Comparison of ENCODE assay signal across 9 mouse cellular contexts in genomic region chr11:7214342-7214660, GRCm38 (mm10). TPM values are rescaled to one million over a fixed set of nuclear protein-coding genes. Genes with fewer than 3 reads are reported as not detected.
DNase-seq lines count a peak whose midpoint lies in the region; ATAC-seq and TF ChIP-seq lines count a peak whose summit lies in the region.
"Had no signal": no experiment of that assay in that cellular context is flagged by ENCODE, and none has a peak within 500 bp of the region (broad histone marks: within the 10 kb centered on the region; RNA-seq: fewer than 3 reads in every experiment).

No protein-coding gene starts in this region.

- no peak for TF ChIP-seq POLR2A in cortical plate, adult 2 months (IDR thresholded peaks at IDR 0.05; ENCODE audit: extremely low read depth, insufficient read depth, low read length)

- H3K27ac ChIP-seq in heart, embryonic 13.5 days (replicated peaks): no peak overlapping the region
- no peak overlapping the region for H3K27ac ChIP-seq in cortical plate, adult 2 months (ENCODE audit: insufficient read depth, low read length)
- H3K27ac ChIP-seq in hindbrain, embryonic 12.5 days: no peak overlapping the region
- H3K27ac ChIP-seq in midbrain, embryonic 12.5 days (replicated peaks): no peak overlapping the region
- H3K27ac ChIP-seq: liver, embryonic 14.5 days had no signal

- DNase-seq in heart, postnatal 4 days: no peak
- no peak for DNase-seq in layer of hippocampus, adult 8-10 months (ENCODE audit: low spot score in 2 of 2)
- DNase-seq in urinary bladder, postnatal 25 days (ENCODE audit: low spot score): no peak

- no peaks in the 10 kb centered on the region for H3K36me3 ChIP-seq in heart, embryonic 13.5 days
- no peaks in the 10 kb centered on the region for H3K36me3 ChIP-seq in hindbrain, embryonic 12.5 days
- no peaks in the 10 kb centered on the region for H3K36me3 ChIP-seq in midbrain, embryonic 12.5 days

- peaks cover 48% of the 10 kb centered on the region for H3K4me1 ChIP-seq in heart, embryonic 13.5 days
- H3K4me1 ChIP-seq in cortical plate, adult 2 months (ENCODE audit: control insufficient read depth, insufficient read depth, low read length): no peaks in the 10 kb centered on the region; the same call in 1 of the 2 replicates
- H3K4me1 ChIP-seq in hindbrain, embryonic 12.5 days: peaks cover 18% of the 10 kb centered on the region
- peaks cover 15% of the 10 kb centered on the region for H3K4me1 ChIP-seq in midbrain, embryonic 12.5 days

- peak overlapping the region; percentile 69 for H3K4me3 ChIP-seq in heart, embryonic 13.5 days
- H3K4me3 ChIP-seq in cortical plate, adult 2 months (ENCODE audit: insufficient read depth, low read length): peak overlapping the region; percentile 50
- peak overlapping the region; percentile 70 for H3K4me3 ChIP-seq in hindbrain, embryonic 12.5 days
- peak overlapping the region; percentile 66 for H3K4me3 ChIP-seq in midbrain, embryonic 12.5 days

- WGBS in heart, embryonic 13.5 days: 1% methylated on average over 12 of the region's 12 CpGs
- 2% methylated on average over 12 of the region's 12 CpGs for WGBS in hindbrain, embryonic 12.5 days
- 1% methylated on average over 12 of the region's 12 CpGs for WGBS in midbrain, embryonic 12.5 days

- H3K9ac ChIP-seq in heart, embryonic 13.5 days: peak overlapping the region; percentile 77
- no peak overlapping the region for H3K9ac ChIP-seq in hindbrain, embryonic 12.5 days
- no peak overlapping the region for H3K9ac ChIP-seq in midbrain, embryonic 12.5 days (replicated peaks)
- H3K9ac ChIP-seq: liver, embryonic 14.5 days had no signal

- ATAC-seq in heart, embryonic 13.5 days (ENCODE audit: extremely low read depth, insufficient number of reproducible peaks, low FRiP score, low TSS enrichment): no peak
- no peak for ATAC-seq in hindbrain, embryonic 12.5 days (ENCODE audit: low FRiP score)
- peak; percentile 2; the same call in 1 of the 2 replicates for ATAC-seq in midbrain, embryonic 12.5 days (ENCODE audit: low FRiP score, low read depth)
- no peak for ATAC-seq in megakaryocyte progenitor cell, adult 5-6 weeks (replicated peaks; ENCODE audit: poor library complexity)

- H3K27me3 ChIP-seq in heart, embryonic 13.5 days (replicated peaks): peaks cover 38% of the 10 kb centered on the region
- H3K27me3 ChIP-seq in hindbrain, embryonic 12.5 days: peaks cover 45% of the 10 kb centered on the region
- peaks cover 44% of the 10 kb centered on the region for H3K27me3 ChIP-seq in midbrain, embryonic 12.5 days

- H3K4me2 ChIP-seq in heart, embryonic 13.5 days: peak overlapping the region; percentile 97
- H3K4me2 ChIP-seq in hindbrain, embryonic 12.5 days (replicated peaks): peak overlapping the region; percentile 89
- peak overlapping the region; percentile 88 for H3K4me2 ChIP-seq in midbrain, embryonic 12.5 days (replicated peaks)

- no peak for TF ChIP-seq CTCF in cortical plate, adult 2 months (IDR thresholded peaks at IDR 0.05; ENCODE audit: extremely low read depth, insufficient read depth, low read length)

- H3K9me3 ChIP-seq in heart, embryonic 13.5 days: no peaks in the 10 kb centered on the region
- no peaks in the 10 kb centered on the region for H3K9me3 ChIP-seq in hindbrain, embryonic 12.5 days (replicated peaks)
- H3K9me3 ChIP-seq in midbrain, embryonic 12.5 days: no peaks in the 10 kb centered on the region

RNA-seq across cellular contexts. Expression of gene Igfbp3, which starts 0.6 kb away (rescaled TPM):
- 34.0 and 34.5 TPM in 2 replicates for polyA plus RNA-seq in heart, embryonic 13.5 days (2015; fragmentation: Nextera tagmentation; extraction: Ambion mirVana)
- 10 to 100 TPM; 19.2 to 23.6 TPM for total RNA-seq in heart, postnatal 4 days (2021)
- 9.7 and 11.1 TPM in 2 replicates for polyA plus RNA-seq in cortical plate, adult 2 months (2012; rRNA removed)
- polyA plus RNA-seq in hindbrain, embryonic 12.5 days (2016; fragmentation: Nextera tagmentation; extraction: Ambion mirVana): 26.2 and 43.9 TPM in 2 replicates
- 7.6 and 8.3 TPM in 2 replicates for polyA plus RNA-seq in midbrain, embryonic 12.5 days (2016; fragmentation: Nextera tagmentation; extraction: Ambion mirVana)
- not detected in 2 replicates for total RNA-seq in megakaryocyte progenitor cell, adult 5-6 weeks (2015)
- total RNA-seq in megakaryocyte progenitor cell, adult 5-6 weeks (2017): not detected in 2 replicates
- 10 to 100 TPM; 10.3 to 14.5 (median 11.6) TPM for total RNA-seq in layer of hippocampus, adult 8-10 months (2022)

RNA-seq across cellular contexts. Expression of gene Igfbp1, which starts 16.7 kb away (rescaled TPM):
- 0.37 and 2.5 TPM in 2 replicates for polyA plus RNA-seq in heart, embryonic 13.5 days (2015; fragmentation: Nextera tagmentation; extraction: Ambion mirVana)
- not detected for total RNA-seq in heart, postnatal 4 days (2021)
- polyA plus RNA-seq in cortical plate, adult 2 months (2012; rRNA removed): 0.17 and 0.26 TPM in 2 replicates
- polyA plus RNA-seq in hindbrain, embryonic 12.5 days (2016; fragmentation: Nextera tagmentation; extraction: Ambion mirVana): 0.18 and 0.50 TPM in 2 replicates
- 0.15 and 0.25 TPM in 2 replicates for polyA plus RNA-seq in midbrain, embryonic 12.5 days (2016; fragmentation: Nextera tagmentation; extraction: Ambion mirVana)
- total RNA-seq in megakaryocyte progenitor cell, adult 5-6 weeks (2015): not detected in 2 replicates
- not detected in 2 replicates for total RNA-seq in megakaryocyte progenitor cell, adult 5-6 weeks (2017)
- not detected for total RNA-seq in layer of hippocampus, adult 8-10 months (2022)

RNA-seq across cellular contexts. Expression of gene Gm11985, which starts 25.9 kb away (rescaled TPM):
- not detected in 2 replicates for polyA plus RNA-seq in heart, embryonic 13.5 days (2015; fragmentation: Nextera tagmentation; extraction: Ambion mirVana)
- not detected for total RNA-seq in heart, postnatal 4 days (2021)
- polyA plus RNA-seq in cortical plate, adult 2 months (2012; rRNA removed): not detected in 2 replicates
- polyA plus RNA-seq in hindbrain, embryonic 12.5 days (2016; fragmentation: Nextera tagmentation; extraction: Ambion mirVana): not detected in 2 replicates
- polyA plus RNA-seq in midbrain, embryonic 12.5 days (2016; fragmentation: Nextera tagmentation; extraction: Ambion mirVana): not detected in 2 replicates
- total RNA-seq in megakaryocyte progenitor cell, adult 5-6 weeks (2015): not detected in 2 replicates
- not detected in 2 replicates for total RNA-seq in megakaryocyte progenitor cell, adult 5-6 weeks (2017)
- not detected for total RNA-seq in layer of hippocampus, adult 8-10 months (2022)
- polyA plus RNA-seq: liver, embryonic 14.5 days had no signal
